Mouse (Mus musculus) intestine, postnatal 0 days (tissue): ENCODE measurements around the gene Rps27. TPM values are rescaled to one million over a fixed set of nuclear protein-coding genes. Genes with fewer than 3 reads are reported as not detected.

Experiments used
- ATAC-seq: fragments of 200-750 bp; cut with Nextera tagmentation; 2 replicates; pipeline ENCODE4 v1.8.0; 2017; ENCODE audit warnings: mild to moderate bottlenecking, moderate TSS enrichment, moderate library complexity
- H3K27ac ChIP-seq: fragments of 300-500 bp; sonication (generic); 2 replicates; pipeline ENCODE4 v1.5.1; 2014; ENCODE audit warnings: mild to moderate bottlenecking, low read depth, low read length, moderate library complexity
- H3K27me3 ChIP-seq: fragments of 300-500 bp; sonication (generic); replicated peaks from 2 replicates; pipeline ENCODE4 v1.6.1; 2014; ENCODE audit warnings: low read length, mixed read lengths; ENCODE audit not compliant: control insufficient read depth, insufficient read depth
- H3K36me3 ChIP-seq: fragments of 300-500 bp; sonication (generic); 2 replicates; pipeline ENCODE4 v1.6.1; 2014; ENCODE audit warnings: mild to moderate bottlenecking, moderate library complexity; ENCODE audit not compliant: control insufficient read depth, insufficient read depth
- H3K4me1 ChIP-seq: fragments of 300-500 bp; sonication (generic); replicated peaks from 2 replicates; pipeline ENCODE4 v1.6.1; 2014; ENCODE audit warnings: antibody characterized with exemption, low read length, mixed read lengths; ENCODE audit not compliant: control insufficient read depth, insufficient read depth
- H3K4me2 ChIP-seq: fragments of 300-500 bp; sonication (generic); replicated peaks from 2 replicates; pipeline ENCODE4 v1.6.1; 2014; ENCODE audit warnings: low read depth, mild to moderate bottlenecking, moderate library complexity
- H3K4me3 ChIP-seq: fragments of 300-500 bp; sonication (generic); 2 replicates; pipeline ENCODE4 v1.5.1; 2014; ENCODE audit warnings: low read depth, low read length
- H3K9ac ChIP-seq: fragments of 300-500 bp; sonication (generic); 2 replicates; pipeline ENCODE4 v1.6.1; 2014; ENCODE audit warnings: mild to moderate bottlenecking, low read depth, low read length
- H3K9me3 ChIP-seq: fragments of 300-500 bp; sonication (generic); 2 replicates; pipeline ENCODE4 v1.6.1; 2016; ENCODE audit warnings: mixed run types; ENCODE audit not compliant: control insufficient read depth
- CTCF ChIP-seq: sonication (generic); IDR thresholded peaks from 2 replicates; pipeline ENCODE4 v1.5.1; 2016; ENCODE audit warnings: low read depth, mild to moderate bottlenecking, control low read depth, antibody characterized with exemption, moderate library complexity
- whole genome bisulfite sequencing: fragments of 180-500 bp; shearing (Covaris S2); extraction: QIAGEN DNeasy Blood & Tissue Kit; methylation state at CpG from one replicate; pipeline ENCODE4 v1.1.7; 2014; 5-methylcytosine and 5-hydroxymethylcytosine counted together
- polyA plus RNA-seq: library from polyadenylated mRNA; unstranded; fragments of >200 nt; fragmentation: Nextera tagmentation; extraction: Ambion mirVana; gene quantifications from 2 replicates; pipeline ENCODE4 v1.2.1, GENCODE M21; 2015

Rps27 gene
- polyA plus RNA-seq, 1 experiment from 2014 or later = 1,181 TPM

- Histone ChIP-seq H3K36me3 (peaks cover 8% of the 10 kb centered on the region), H3K27me3 (no peaks in the 10 kb centered on the region), H3K27ac (peak overlapping the region; percentile 54; the same call in 1 of the 2 replicates), H3K9me3 (no peaks in the 10 kb centered on the region), H3K9ac (peak overlapping the region; percentile 70), H3K4me2 (peak overlapping the region; percentile 75), H3K4me3 (peak overlapping the region; percentile 49), H3K4me1 (no peaks in the 10 kb centered on the region)
- no peak for ATAC-seq
- no peak for TF ChIP-seq CTCF
- 17% methylated on average over 5 of the region's 5 CpGs for WGBS
These were observed 7.7 kb upstream of the Rps27 start for GRCm38 (mm10) chr3:90221123-90221522.

- Histone ChIP-seq H3K9ac (peak overlapping the region; percentile 70), H3K27me3 (no peaks in the 10 kb centered on the region), H3K4me1 (no peaks in the 10 kb centered on the region), H3K27ac (peak overlapping the region; percentile 65), H3K36me3 (peaks cover 7% of the 10 kb centered on the region), H3K4me3 (peak overlapping the region; percentile 49), H3K4me2 (peak overlapping the region; percentile 75), H3K9me3 (no peaks in the 10 kb centered on the region)
- peak; percentile 69 for ATAC-seq
- no peak for TF ChIP-seq CTCF
- WGBS = 0% methylated on average over 18 of the region's 20 CpGs
These were observed 7.1 kb upstream of the Rps27 start for GRCm38 (mm10) chr3:90220531-90220951.

DNA sequence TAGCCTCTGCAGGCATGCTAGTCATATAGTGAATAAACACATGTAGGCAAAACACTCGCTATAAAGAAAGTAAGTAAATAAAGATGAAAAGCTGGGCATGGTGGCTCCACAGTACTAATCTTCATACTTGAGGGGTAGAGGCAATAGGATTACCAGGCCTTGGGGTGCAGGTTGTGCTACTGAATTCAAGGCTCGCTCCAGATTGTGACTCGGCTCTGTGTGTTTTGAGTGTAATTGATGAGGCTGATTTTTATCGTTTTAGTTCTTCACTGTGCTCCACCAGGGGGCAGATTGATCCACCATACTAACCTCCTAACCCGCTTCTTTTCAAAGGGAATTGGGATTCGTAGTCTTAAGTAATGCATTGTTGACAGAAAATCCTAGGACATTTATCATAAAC, 6.6 kb upstream of the Rps27 start:
- 8% methylated on average over 6 of the region's 6 CpGs for whole genome bisulfite sequencing
- no peaks in the 10 kb centered on the region for H3K9me3 ChIP-seq
- H3K4me3 ChIP-seq = peak overlapping the region; percentile 49
- peak; percentile 86 for TF ChIP-seq CTCF
- H3K27ac ChIP-seq = peak overlapping the region; percentile 65
- peak; percentile 44; the same call in 1 of the 2 replicates for ATAC-seq
- H3K27me3 ChIP-seq = no peaks in the 10 kb centered on the region
- H3K4me1 ChIP-seq = no peaks in the 10 kb centered on the region
- peak overlapping the region; percentile 70; the same call in 1 of the 2 replicates for H3K9ac ChIP-seq
- peak overlapping the region; percentile 75 for H3K4me2 ChIP-seq
- H3K36me3 ChIP-seq = peaks cover 5% of the 10 kb centered on the region; the same call in 1 of the 2 replicates

DNA sequence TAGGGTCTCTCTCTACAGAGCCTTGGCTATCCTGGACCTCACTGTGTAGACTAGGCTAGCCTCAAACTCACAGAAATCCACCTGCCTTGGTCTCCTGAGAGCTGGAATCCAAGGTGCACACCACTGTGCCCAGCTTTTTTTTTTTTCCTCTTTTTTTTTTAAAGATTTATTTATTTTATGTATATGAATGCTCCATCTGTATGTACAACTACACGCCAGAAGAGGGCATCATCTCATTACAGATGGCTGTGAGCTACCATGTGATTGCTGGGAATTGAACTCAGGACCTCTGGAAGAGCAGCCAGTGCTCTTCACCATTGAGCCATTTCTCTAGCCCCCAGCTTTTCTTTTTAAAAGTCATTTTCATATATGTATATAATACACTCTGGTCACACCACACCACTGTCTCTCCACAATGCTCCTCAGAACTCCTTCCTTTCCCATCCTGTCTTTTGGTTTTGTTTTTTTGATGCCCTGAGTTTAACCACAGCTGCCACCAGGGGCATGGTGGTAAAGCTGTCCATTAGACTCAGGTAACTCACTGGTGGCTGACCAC, 2.5 kb upstream of the Rps27 start:
- no peak for ATAC-seq
- 47% methylated on average over 1 of the region's 1 CpGs for WGBS

GRCm38 (mm10) chr3:90213956-90214684, 669 bp upstream of the Rps27 start:
- H3K9me3 ChIP-seq = no peaks in the 10 kb centered on the region
- peak overlapping the region; percentile 65 for H3K4me2 ChIP-seq
- peak overlapping the region; percentile 84; the same call in 1 of the 2 replicates for H3K9ac ChIP-seq
- no peaks in the 10 kb centered on the region for H3K27me3 ChIP-seq
- peaks cover 18% of the 10 kb centered on the region for H3K36me3 ChIP-seq
- 12% methylated on average over 12 of the region's 12 CpGs for WGBS
- H3K4me3 ChIP-seq = peak overlapping the region; percentile 69
- no peak overlapping the region for H3K27ac ChIP-seq
- H3K4me1 ChIP-seq = 0 out of 2 replicates have a peak, but pooled peaks cover 7% of the 10 kb centered on the region
- TF ChIP-seq CTCF = no peak
- 0 out of 2 replicates have a peak, but pooled peaks have one; percentile 26 for ATAC-seq

More for the DNA sequence above, 2.5 kb upstream of the Rps27 start:
- H3K9me3 ChIP-seq = no peaks in the 10 kb centered on the region
- H3K36me3 ChIP-seq = peaks cover 14% of the 10 kb centered on the region
- H3K27me3 ChIP-seq = no peaks in the 10 kb centered on the region
- TF ChIP-seq CTCF = peak; percentile 53
- no peak overlapping the region for H3K9ac ChIP-seq
- H3K4me2 ChIP-seq = no peak overlapping the region
- no peak overlapping the region for H3K4me3 ChIP-seq
- H3K4me1 ChIP-seq = 0 out of 2 replicates have a peak, but pooled peaks cover 7% of the 10 kb centered on the region
- no peak overlapping the region for H3K27ac ChIP-seq

DNA sequence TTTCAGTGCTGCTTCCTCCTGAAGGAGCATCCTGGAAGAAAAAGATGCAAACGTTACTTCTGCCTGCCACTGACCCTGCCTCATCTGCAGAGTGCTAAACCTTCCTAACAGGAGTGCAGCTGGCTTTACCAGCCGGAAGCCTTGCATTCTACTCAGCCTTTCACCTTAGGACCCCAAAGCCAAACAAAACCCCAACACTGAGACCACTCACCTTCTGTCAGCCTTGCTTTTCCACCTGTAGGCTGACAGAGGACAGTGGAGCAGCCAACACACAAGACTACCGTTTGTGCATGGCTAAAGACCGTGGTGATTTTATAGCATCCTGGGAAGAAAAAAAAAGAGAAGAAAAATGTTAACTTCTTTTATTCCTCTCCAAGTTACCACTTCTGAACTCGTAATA, 728 bp downstream of the Rps27 start:
- no peak overlapping the region; the same call in 1 of the 2 replicates for H3K27ac ChIP-seq
- H3K36me3 ChIP-seq = peaks cover 28% of the 10 kb centered on the region
- peak overlapping the region; percentile 65 for H3K4me2 ChIP-seq
- WGBS = 5% methylated on average over 5 of the region's 5 CpGs
- H3K9me3 ChIP-seq = no peaks in the 10 kb centered on the region
- H3K4me3 ChIP-seq = peak overlapping the region; percentile 69
- H3K4me1 ChIP-seq = 0 out of 2 replicates have a peak, but pooled peaks cover 7% of the 10 kb centered on the region
- peak overlapping the region; percentile 84 for H3K9ac ChIP-seq
- no peaks in the 10 kb centered on the region for H3K27me3 ChIP-seq
- TF ChIP-seq CTCF = no peak
- no peak for ATAC-seq
